Mouse (Mus musculus): ENCODE measurements around the gene Pnliprp2. TPM values are rescaled to one million over a fixed set of nuclear protein-coding genes. Genes with fewer than 3 reads are reported as not detected.

Pnliprp2 gene
- 0.09 TPM in 1 of 2 replicates, not detected in the other for polyA plus RNA-seq (2016; fragmentation: Nextera tagmentation; extraction: Ambion mirVana)

DNA sequence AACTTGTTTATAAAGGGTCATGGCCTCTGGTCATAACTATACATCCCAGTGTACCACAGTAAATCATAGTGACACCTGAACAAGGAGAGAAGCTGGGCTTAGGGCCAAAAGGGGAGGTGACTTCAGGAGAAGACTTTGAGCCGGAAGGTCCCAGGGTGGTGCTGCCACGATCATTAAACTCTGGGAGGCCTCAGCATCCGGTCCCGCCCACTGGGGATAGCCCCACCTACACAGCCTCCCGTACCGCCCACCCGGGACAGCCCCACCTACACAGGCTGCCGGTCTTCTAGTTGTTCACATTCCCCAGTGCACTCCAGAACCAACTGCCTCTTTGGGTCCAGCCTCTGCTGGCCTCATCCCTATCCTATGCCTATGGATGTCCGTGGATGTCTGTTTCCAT is at the start of gene Pnliprp2:
TSS of gene Pnliprp2 (plus strand) at position 297 of the 400 bp plus-strand sequence.
- no peak for DNase-seq (ENCODE audit: low spot score)
- Histone ChIP-seq H3K9me3 (peaks cover 5% of the 10 kb centered on the region), H3K36me3 (replicated peaks) (no peaks in the 10 kb centered on the region), H3K4me3 (no peak within 1 kb of the TSS), H3K27ac (replicated peaks) (no peak within 1 kb of the TSS), H3K27me3 (replicated peaks; ENCODE audit: low read depth, poor library complexity, severe bottlenecking) (0 out of 2 replicates have a peak, but pooled peaks cover 3% of the 10 kb centered on the region), H3K4me1 (peaks cover 14% of the 10 kb centered on the region)
- 65% methylated on average over 9 of the region's 9 CpGs for WGBS

DNA sequence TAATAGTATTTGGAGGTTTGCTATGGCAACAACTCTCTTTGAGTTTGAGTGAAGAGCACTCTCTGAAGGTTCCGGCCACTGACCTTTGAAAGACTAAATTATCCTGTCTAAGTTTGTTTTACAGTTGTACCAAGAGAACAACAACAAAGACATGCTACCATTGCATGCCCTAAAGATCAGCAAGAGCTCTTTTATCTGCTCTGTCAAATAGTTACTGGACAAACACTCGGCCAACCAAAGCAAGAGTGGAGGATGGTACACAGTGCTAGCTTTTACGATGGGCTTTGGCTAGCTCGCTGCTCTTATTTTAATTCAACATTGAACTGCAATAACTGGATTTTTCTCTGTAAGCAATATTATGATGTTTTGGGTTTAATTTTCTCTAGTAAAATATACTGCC is 41.6 kb upstream of the Pnliprp2 start:
- H3K9me3 ChIP-seq = no peaks in the 10 kb centered on the region
- H3K27ac ChIP-seq (replicated peaks) = no peak overlapping the region
- no peaks in the 10 kb centered on the region for H3K27me3 ChIP-seq (replicated peaks; ENCODE audit: low read depth, poor library complexity, severe bottlenecking)
- WGBS = 90% methylated on average over 4 of the region's 4 CpGs
- H3K4me1 ChIP-seq = no peaks in the 10 kb centered on the region
- DNase-seq (ENCODE audit: low spot score) = no peak
- no peaks in the 10 kb centered on the region for H3K36me3 ChIP-seq (replicated peaks)
- no peak overlapping the region for H3K4me3 ChIP-seq

DNA sequence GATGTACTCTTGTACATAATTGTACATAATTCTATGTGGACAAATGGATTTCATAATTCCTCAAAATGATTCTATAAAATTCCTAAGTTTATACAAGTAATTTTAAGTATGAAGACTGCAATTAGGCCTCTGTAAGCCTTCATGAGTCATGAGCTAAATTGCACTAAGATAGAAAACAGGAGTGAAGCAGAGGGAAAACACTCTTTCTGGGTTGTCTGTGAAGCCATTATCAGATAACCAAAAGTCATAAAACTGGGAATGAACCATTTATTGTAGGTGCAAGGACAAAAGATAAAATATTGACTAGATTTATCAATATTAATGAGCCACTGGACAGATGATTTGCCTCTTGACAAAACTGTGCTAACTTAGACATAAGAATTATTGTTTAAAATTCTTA is 39.1 kb upstream of the Pnliprp2 start:
- Histone ChIP-seq H3K4me3 (no peak overlapping the region), H3K27ac (replicated peaks) (no peak overlapping the region), H3K9me3 (no peaks in the 10 kb centered on the region), H3K36me3 (replicated peaks) (no peaks in the 10 kb centered on the region), H3K27me3 (replicated peaks; ENCODE audit: low read depth, poor library complexity, severe bottlenecking) (no peaks in the 10 kb centered on the region), H3K4me1 (no peaks in the 10 kb centered on the region)
- DNase-seq (ENCODE audit: low spot score) = no peak

DNA sequence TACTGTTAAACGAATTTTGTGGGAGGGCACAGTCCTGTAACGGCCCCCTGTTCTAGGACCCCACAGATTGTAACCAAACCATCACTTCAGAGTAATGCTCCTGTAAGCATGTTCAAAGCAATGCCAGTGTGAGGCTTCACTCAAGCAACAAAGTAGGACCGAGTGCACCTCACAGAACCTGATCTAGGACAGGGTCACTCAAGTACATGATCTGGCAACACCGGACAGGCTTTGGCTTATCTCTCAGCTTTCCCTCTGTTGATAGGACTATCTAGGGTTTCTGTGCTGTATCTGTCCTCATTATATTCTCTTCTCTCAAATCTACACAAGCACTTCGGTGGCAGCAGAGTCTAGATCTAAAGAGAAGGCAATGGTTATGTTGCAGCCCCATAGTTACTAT is 33.0 kb upstream of the Pnliprp2 start:
- no peaks in the 10 kb centered on the region for H3K27me3 ChIP-seq (replicated peaks; ENCODE audit: low read depth, poor library complexity, severe bottlenecking)
- H3K4me1 ChIP-seq = peaks cover 12% of the 10 kb centered on the region; the same call in 1 of the 2 replicates
- no peak overlapping the region for H3K4me3 ChIP-seq
- no peak overlapping the region for H3K27ac ChIP-seq (replicated peaks)
- H3K9me3 ChIP-seq = no peaks in the 10 kb centered on the region
- no peak for DNase-seq (ENCODE audit: low spot score)
- H3K36me3 ChIP-seq (replicated peaks) = no peaks in the 10 kb centered on the region
- WGBS = 89% methylated on average over 5 of the region's 5 CpGs

DNA sequence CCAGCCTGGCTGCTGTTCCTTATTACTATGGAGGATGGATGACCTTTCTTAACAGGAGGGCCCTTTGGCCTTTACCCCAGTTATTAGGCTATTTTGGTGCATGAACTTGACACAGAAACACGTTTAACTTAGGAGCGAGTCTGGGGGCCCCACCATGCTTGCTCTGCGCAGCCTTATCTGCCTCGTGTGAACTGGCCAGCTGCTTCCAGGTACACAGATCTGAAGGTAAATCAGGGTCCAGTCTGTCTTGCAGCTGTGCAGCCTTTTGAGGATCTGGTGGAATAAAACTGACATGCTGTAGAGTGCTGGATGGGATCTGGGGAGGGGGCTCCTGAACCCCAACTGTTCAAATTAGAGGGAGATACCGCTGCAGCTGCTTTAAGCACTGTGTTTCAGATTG is 31.8 kb upstream of the Pnliprp2 start:
- Histone ChIP-seq H3K9me3 (no peaks in the 10 kb centered on the region), H3K27me3 (replicated peaks; ENCODE audit: low read depth, poor library complexity, severe bottlenecking) (no peaks in the 10 kb centered on the region), H3K36me3 (replicated peaks) (no peaks in the 10 kb centered on the region), H3K27ac (replicated peaks) (no peak overlapping the region), H3K4me1 (peaks cover 12% of the 10 kb centered on the region; the same call in 1 of the 2 replicates), H3K4me3 (no peak overlapping the region)
- no peak for DNase-seq (ENCODE audit: low spot score)
- 69% methylated on average over 5 of the region's 5 CpGs for WGBS

DNA sequence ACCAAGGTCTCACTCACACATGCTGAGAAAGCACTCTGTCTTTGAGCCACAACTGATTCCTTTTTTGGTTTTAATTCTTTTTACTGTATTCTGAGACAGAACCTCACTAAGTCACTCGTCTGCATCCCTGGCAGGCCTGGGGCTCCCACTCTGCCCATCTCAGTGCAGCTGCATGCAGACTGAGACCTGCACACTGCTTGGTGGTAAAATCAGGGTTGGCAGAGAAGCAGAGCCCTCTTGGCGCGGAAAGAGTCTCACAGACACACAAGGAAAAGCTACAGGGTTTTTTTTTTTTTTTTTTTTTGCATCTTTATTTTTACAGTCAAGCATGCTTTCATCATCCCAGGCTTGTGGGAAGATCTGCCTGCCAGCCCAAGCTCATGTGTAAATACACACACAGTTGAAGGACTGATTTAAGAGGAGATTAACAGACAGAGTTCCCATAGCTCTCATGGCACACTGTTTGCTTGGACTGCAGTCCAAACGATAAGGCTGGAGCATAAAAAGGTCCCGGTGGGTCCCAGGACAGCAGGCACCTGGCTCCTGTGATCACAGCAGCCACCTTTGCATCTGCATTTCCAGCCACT is 31.0 kb upstream of the Pnliprp2 start, which contains the start of gene Pnliprp1:
TSS of gene Pnliprp1 (plus strand) at position 443 of the 587 bp plus-strand sequence.
- Histone ChIP-seq H3K27me3 (replicated peaks; ENCODE audit: low read depth, poor library complexity, severe bottlenecking) (no peaks in the 10 kb centered on the region), H3K9me3 (no peaks in the 10 kb centered on the region), H3K27ac (replicated peaks) (no peak within 1 kb of the TSS), H3K36me3 (replicated peaks) (no peaks in the 10 kb centered on the region), H3K4me1 (peaks cover 12% of the 10 kb centered on the region; the same call in 1 of the 2 replicates), H3K4me3 (no peak within 1 kb of the TSS)
- 66% methylated on average over 5 of the region's 5 CpGs for WGBS
- DNase-seq (ENCODE audit: low spot score) = no peak

DNA sequence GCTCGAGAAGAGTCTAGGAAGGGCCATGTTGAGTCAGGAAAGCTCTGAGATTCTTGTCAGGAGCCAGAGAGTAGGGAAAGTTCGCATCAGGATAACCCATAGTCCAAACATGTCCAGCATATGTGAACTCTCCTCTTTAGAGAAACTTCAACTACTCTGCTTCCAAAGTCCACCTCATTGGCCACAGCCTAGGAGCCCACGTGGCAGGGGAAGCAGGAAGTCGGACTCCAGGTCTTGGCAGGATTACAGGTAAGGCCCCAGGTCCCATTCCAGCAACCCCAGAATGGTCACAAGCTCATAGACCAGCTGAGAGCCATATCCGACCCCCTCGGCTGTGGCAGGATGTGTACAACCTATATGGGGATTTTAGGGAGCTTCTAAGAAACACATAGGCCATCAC is 26.3 kb upstream of the Pnliprp2 start:
- no peak overlapping the region for H3K27ac ChIP-seq (replicated peaks)
- WGBS = 85% methylated on average over 6 of the region's 6 CpGs
- no peaks in the 10 kb centered on the region for H3K27me3 ChIP-seq (replicated peaks; ENCODE audit: low read depth, poor library complexity, severe bottlenecking)
- peaks cover 3% of the 10 kb centered on the region; the same call in 1 of the 2 replicates for H3K4me1 ChIP-seq
- H3K9me3 ChIP-seq = no peaks in the 10 kb centered on the region
- no peaks in the 10 kb centered on the region for H3K36me3 ChIP-seq (replicated peaks)
- no peak for DNase-seq (ENCODE audit: low spot score)
- no peak overlapping the region for H3K4me3 ChIP-seq

DNA sequence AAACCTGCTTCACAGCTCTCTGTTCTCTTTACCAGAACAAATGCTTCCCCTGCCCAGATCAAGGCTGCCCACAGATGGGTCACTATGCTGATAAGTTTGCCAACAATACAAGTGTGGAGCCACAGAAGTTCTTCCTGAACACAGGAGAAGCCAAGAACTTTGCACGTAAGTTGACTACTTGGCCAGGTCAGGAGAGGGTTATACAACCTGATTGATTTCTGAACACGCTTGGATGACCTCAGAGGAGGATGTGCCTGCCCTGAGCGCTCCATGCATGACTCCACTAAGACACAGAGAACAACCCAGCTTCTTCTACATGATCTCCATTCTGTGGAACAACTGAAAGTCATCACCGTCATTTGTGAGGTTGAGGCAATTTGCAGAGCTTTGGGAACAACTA is 21.4 kb upstream of the Pnliprp2 start:
- H3K36me3 ChIP-seq (replicated peaks) = no peaks in the 10 kb centered on the region
- H3K9me3 ChIP-seq = no peaks in the 10 kb centered on the region
- H3K4me1 ChIP-seq = no peaks in the 10 kb centered on the region
- peak; percentile 3 for DNase-seq (ENCODE audit: low spot score)
- no peak overlapping the region for H3K4me3 ChIP-seq
- H3K27ac ChIP-seq (replicated peaks) = no peak overlapping the region
- WGBS = 82% methylated on average over 4 of the region's 4 CpGs
- H3K27me3 ChIP-seq (replicated peaks; ENCODE audit: low read depth, poor library complexity, severe bottlenecking) = no peaks in the 10 kb centered on the region

DNA sequence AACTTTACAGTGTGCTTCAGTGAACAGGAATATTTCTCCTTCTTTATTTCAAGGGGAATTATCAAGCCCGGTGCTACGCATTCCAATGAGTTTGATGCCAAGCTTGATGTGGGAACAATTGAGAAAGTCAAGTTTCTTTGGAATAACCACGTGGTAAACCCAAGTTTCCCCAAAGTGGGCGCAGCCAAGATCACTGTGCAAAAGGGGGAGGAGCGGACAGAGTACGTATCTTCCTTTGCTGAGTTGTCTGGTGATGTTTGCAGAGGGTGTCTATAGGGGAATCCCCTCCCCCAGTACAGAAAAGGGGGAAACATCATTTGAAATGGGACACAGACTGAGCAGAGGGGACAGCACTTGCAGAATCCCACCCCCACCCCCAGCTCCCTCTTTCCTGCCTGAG is 18.5 kb upstream of the Pnliprp2 start:
- H3K4me3 ChIP-seq = no peak overlapping the region
- WGBS = 77% methylated on average over 6 of the region's 6 CpGs
- H3K27me3 ChIP-seq (replicated peaks; ENCODE audit: low read depth, poor library complexity, severe bottlenecking) = no peaks in the 10 kb centered on the region
- no peaks in the 10 kb centered on the region for H3K4me1 ChIP-seq
- no peaks in the 10 kb centered on the region for H3K9me3 ChIP-seq
- no peak overlapping the region for H3K27ac ChIP-seq (replicated peaks)
- no peaks in the 10 kb centered on the region for H3K36me3 ChIP-seq (replicated peaks)
- DNase-seq (ENCODE audit: low spot score) = peak; percentile 6

DNA sequence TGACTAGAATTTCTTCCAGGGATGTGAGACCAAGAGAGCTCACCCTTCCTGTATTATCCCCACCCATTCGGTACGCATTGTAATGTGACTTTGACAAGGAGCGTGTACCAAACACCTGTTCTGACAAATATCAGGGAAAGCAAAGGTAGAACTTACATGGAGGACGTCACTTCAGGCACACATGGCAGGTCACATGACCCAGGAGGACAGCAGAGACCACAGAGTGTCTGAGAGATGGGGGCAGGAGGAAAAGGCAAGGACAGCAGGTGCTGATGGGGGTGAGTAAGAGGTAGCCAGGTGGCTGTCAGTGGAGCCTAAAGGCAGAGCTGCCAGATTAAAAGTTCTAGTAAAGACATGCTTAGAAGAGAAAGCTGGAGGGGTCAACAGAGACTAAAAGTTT is 16.8 kb upstream of the Pnliprp2 start:
- Histone ChIP-seq H3K4me3 (no peak overlapping the region), H3K9me3 (no peaks in the 10 kb centered on the region), H3K27me3 (replicated peaks; ENCODE audit: low read depth, poor library complexity, severe bottlenecking) (no peaks in the 10 kb centered on the region), H3K4me1 (no peaks in the 10 kb centered on the region), H3K36me3 (replicated peaks) (no peaks in the 10 kb centered on the region), H3K27ac (replicated peaks) (no peak overlapping the region)
- WGBS = 91% methylated on average over 4 of the region's 4 CpGs
- peak; percentile 3 for DNase-seq (ENCODE audit: low spot score)

DNA sequence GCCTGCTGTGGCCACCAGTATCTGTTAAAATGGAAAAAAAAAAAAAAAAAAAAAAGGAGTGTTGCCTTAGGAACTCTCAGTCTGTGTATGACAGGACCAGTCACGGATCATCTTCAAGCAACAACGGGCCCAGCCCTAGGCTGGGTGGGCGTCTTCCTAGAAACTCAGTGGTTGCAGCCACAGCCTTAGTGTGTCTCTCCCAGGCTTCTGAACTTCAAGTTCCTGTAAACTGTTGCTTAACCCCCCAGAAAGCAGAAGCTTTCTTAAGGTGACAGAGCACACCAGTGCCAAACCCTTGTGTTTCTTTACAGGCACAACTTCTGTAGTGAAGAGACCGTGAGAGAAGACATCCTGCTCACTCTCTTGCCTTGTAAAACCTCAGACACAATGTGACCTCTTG is 15.8 kb upstream of the Pnliprp2 start:
- Histone ChIP-seq H3K27me3 (replicated peaks; ENCODE audit: low read depth, poor library complexity, severe bottlenecking) (no peaks in the 10 kb centered on the region), H3K4me1 (no peaks in the 10 kb centered on the region), H3K4me3 (no peak overlapping the region), H3K9me3 (no peaks in the 10 kb centered on the region), H3K36me3 (replicated peaks) (no peaks in the 10 kb centered on the region), H3K27ac (replicated peaks) (no peak overlapping the region)
- peak; percentile 6 for DNase-seq (ENCODE audit: low spot score)
- WGBS = 87% methylated on average over 4 of the region's 4 CpGs

DNA sequence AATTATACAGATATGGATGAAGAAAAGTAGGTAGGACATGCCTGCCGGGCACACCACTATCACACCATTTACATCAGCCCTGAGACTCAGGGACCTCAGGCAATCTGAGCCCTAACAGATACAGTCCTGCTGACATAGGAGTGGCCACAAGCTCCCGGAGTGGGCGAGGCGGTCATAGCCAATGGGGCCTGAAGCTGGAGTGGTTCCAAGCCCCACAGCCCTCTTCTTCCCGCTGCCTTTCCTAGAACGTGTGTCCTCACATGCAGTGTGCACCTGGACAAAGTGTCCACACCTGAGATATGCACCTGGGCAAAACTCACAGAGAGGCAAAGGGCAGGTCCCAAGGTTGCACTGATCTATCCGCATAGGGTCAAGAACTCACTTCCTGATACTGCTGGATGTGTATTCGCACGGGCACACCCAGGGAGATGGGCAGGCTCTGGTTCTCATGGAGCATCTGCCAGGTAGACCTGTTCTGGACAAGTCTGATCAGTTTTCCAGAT is 12.0 kb upstream of the Pnliprp2 start:
- H3K9me3 ChIP-seq = no peaks in the 10 kb centered on the region
- WGBS = 91% methylated on average over 9 of the region's 9 CpGs
- H3K27me3 ChIP-seq (replicated peaks; ENCODE audit: low read depth, poor library complexity, severe bottlenecking) = no peaks in the 10 kb centered on the region
- no peak overlapping the region for H3K4me3 ChIP-seq
- DNase-seq (ENCODE audit: low spot score) = peak; percentile 2
- H3K27ac ChIP-seq (replicated peaks) = no peak overlapping the region
- H3K36me3 ChIP-seq (replicated peaks) = no peaks in the 10 kb centered on the region
- no peaks in the 10 kb centered on the region for H3K4me1 ChIP-seq

DNA sequence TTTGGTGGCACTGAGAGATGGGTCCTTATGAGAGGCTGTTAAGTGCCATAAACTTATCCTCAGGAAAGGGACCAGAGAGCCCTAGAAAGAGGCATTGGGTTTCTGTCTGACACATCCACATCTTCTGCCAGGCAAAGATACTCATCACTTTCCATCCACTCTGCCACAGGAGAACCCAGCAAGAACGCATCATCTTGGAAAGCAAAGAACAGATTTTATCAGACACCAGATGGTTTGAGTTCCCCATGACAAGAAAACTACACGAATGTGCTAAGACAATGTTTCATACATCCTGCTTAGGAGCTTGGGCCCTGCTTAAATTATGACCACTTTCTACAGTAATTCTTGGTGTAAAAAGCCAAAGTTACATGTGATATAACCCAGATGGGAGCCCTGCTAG is 8.7 kb upstream of the Pnliprp2 start:
- Histone ChIP-seq H3K27me3 (replicated peaks; ENCODE audit: low read depth, poor library complexity, severe bottlenecking) (no peaks in the 10 kb centered on the region), H3K4me3 (no peak overlapping the region), H3K36me3 (replicated peaks) (no peaks in the 10 kb centered on the region), H3K9me3 (peaks cover 7% of the 10 kb centered on the region), H3K4me1 (no peaks in the 10 kb centered on the region), H3K27ac (replicated peaks) (no peak overlapping the region)
- DNase-seq (ENCODE audit: low spot score) = no peak
- WGBS = 86% methylated on average over 2 of the region's 2 CpGs

Measured in embryonic facial prominence, embryonic 10.5 days (tissue).